Mouse (Mus musculus) heart, adult 9 months (tissue): Measurements from ENCODE around the gene Srd5a1.

Source experiments
- DNase-seq, 2 experiments: peaks; one replicate each; pipeline ENCODE4 v3.0.0; 2022; ENCODE audit warnings: low spot score in 2 of 2

Gene Srd5a1

DNA sequence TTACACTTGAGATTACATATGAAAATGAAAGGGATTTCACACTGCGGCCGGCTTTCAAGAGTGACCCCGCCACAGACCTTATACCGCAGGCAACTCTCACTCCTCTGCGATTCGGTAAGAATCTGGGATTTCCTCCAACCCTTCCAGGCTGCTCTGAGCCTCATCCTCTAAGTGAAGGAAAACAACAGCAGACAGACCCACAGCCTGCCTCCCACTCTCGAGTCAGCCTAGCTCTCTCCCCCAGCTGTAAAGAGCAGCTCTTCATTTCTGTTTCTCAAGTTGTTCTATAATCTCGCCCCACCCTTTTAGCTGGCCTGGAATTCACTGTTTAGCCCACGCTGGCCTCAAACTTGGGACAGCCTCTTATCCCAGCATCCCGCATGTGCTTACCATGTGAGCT, 69.5 kb downstream of the Srd5a1 start:
- no peak for DNase-seq

GRCm38 (mm10) chr13:69541209-69541608, 70.0 kb downstream of the Srd5a1 start:
- DNase-seq: no peak

DNA sequence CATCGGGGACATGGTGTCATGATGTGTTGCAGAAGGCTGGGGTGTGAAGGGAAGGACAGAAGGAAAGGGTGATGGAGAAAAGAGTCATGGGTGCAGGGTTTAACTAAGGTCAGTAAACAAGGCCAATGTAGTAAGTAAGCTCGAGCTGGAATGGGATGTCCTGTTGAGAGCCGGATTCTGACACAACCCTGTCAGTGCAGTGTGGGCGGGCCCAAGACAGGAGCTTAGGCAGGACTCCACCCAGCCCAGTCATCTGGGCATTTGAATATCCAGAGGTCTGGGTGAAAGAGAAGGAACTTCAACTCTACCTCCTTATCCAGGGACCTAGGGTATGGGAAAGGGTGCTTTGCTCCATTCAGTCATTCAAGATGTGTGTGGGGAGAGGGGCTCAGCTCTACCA, 72.9 kb downstream of the Srd5a1 start:
- DNase-seq: no peak

GRCm38 (mm10) chr13:69537366-69537765, 73.9 kb downstream of the Srd5a1 start:
- DNase-seq: no peak

DNA sequence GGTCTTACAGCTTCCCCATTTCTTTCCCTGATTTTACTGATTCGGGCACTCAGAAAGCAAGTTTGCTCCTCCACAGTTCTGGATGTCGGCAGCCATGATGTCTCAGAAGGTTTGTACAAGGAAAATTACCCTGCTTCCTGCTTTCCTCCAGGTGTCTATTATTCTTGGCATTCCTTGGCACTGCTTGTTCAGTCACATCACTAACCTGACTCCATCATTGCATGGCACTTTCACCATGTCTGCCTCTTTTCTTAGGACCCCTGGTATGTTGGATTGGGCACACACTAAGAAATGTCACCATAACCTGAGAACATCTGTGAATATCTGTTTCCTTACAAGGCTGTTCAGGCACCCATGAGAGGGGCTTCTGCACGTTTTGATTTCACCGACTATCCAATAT, 75.2 kb downstream of the Srd5a1 start:
- DNase-seq: no peak

GRCm38 (mm10) chr13:69534654-69535551, 76.3 kb downstream of the Srd5a1 start:
- DNase-seq: peak; percentile 97 to 98

GRCm38 (mm10) chr13:69534334-69534653, 76.9 kb downstream of the Srd5a1 start, which contains the start of gene Tent4a:
Gene Tent4a (minus strand): TSS chr13:69534617.
- no peak for DNase-seq

GRCm38 (mm10) chr13:69533405-69534333, 77.6 kb downstream of the Srd5a1 start, which contains the start of gene Nsun2:
Gene Nsun2 (plus strand): TSS chr13:69533746.
- DNase-seq: peak in 1 of 2 experiments; percentile 59

DNA sequence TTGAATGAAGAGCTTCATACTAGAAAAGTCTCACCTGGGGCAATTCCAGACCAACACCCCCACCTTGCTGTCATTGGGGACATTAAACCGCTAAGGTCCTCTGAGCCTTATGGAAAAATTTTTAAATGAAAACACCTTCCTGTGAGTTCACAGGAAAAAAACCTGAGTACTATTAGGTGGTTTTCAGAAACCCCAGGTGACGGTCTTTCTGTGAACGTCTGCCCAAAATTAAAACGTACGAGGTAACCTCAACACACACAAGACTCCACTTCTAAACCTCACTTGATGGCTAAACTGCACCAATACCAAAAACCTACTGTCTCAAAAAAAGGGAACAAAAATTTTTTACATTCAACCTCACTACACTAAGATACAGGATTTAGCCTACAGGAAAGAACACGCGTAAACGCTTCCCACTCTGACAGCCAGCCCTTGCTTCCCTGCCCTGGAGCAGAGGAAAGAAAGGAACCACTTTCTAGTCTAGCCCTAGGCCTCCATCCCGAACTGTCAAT, 78.3 kb downstream of the Srd5a1 start:
- DNase-seq: no peak

DNA sequence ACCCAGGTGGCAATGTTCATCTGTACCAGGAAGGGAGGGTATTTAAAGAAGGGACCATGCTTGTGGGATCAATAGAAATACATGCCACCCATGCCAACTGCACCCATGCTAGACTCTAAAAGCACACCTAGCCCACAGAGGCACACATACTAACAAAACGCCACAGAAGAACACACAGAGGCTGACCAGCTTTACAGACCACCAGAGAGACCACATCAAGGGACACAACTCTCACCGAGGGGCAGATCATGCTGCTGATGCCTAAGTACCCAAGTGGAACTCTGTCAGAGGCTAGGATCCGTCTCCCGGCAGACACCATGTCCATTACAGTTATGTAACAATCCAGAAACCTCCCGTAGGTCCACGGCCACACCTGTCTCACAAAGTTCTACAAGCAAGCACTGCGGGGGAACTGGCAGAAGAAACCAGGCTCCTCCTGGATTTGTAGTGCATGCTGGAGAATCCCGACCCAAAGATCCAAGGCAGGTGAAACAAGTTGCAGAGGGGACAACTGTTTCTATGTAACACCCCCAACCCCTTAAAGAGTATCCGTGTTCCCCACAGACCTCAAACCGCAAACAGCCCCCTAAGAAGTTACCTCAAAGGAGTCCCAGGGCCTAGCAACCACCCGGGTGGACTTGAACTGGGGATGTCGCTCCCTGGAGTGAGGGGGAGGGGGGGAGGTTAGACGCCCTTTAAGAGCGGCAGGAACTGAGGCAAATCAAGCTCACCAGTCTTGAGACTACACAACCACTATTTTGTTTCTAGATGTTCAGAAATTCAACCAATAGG, 78.9 kb downstream of the Srd5a1 start:
- no peak for DNase-seq

DNA sequence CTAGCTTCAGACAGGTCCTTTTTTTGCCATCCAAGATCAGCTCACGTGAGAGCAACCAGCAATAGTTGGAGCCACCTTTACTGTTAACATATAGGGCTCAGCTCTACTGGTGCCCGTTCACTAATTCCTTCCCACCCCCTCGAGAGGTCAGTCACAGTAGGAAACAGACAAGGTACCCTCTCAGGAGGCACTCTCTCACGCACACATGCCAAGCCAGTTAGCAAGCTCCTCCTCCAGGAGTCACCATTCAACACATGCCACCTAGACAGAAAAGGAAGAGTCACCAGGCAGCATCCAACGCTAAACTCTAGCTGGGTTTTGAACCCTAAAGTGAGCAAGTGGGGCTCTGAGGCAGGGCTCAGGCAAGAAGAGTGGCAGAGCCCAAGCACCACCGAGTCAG, 79.8 kb downstream of the Srd5a1 start:
- DNase-seq: no peak

DNA sequence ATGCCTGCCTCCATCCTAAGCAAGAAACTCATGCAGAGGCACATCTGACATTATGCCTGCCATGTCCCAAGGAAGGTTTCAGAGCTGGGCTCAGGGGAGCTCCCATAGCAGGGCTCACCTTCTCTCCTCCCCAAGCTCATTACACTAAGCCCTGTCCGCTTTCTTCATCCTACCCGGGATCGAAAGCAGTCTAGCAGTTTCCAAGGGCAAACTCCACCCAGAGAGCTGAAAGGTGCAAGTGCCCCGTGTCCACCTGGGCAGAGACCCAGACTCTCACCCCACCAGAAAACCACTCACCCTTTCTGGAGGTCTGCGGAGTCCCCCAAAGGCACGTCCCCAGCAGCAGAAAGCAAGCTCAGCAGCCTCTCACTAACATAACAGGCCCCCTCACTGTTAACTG, 80.3 kb downstream of the Srd5a1 start:
- no peak for DNase-seq

DNA sequence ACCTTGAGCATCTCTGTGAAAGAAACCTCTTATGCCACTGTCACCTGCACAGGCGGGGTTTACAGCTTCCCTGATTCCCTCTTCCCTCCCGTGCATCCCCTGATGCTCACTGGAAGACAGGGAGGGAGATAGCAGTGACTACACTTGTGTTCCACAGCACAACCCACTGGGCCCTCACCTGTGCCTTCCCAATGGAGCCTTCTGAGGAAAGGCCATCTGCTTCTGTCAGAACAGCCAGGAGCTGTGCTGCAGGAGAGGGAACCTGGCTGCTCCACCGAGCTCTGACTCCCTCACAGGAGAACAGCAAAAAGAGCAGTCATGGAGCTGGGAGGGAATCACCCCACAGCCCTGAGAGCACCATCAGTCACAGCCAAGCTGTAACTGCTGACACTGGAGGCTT, 81.1 kb downstream of the Srd5a1 start:
- no peak for DNase-seq

- DNase-seq: no peak
Measured at GRCm38 (mm10) chr13:69528531-69528930, 82.7 kb downstream of the Srd5a1 start.

DNA sequence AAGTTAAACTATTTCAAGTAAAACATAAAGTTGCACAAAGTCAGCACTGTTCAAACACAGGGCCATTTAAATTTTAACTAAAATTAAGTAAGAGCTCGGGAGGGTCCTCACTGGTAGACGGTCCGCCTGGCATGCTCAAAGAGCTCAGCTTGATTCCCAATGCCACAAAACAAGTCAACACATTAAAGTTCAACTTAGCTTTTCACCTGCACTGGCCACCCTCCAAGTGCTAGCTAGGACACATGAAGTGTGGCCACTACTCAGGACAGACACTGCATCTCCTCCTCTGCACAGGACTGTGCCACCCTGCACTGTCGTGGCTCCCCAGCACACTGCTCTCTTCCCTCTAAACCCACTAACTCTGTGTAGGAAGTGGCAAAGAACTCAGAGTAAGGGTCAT, 85.4 kb downstream of the Srd5a1 start:
- DNase-seq: no peak

DNA sequence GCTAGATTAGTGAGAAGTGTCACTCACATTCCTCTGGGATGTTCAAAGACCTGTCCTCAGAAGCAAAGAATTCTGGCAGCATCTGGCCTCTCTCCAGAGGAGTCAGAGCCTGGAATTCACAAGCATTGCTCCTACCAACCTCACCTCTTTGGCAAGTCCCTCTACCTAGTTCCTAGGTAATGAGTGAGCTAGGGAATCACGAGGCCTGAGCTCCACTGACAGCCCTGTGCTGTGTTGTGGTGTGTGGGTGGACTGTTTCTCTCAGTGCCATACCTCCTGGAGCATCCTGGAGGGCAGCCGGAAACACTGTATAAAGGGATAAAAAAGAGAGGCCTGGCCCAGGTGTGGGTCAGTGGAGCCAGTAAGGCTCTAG, 87.1 kb downstream of the Srd5a1 start:
- no peak for DNase-seq
